Mouse (Mus musculus): ENCODE measurements around the gene Ap5z1. TPM values are rescaled to one million over a fixed set of nuclear protein-coding genes. Genes with fewer than 3 reads are reported as not detected.
A peak's percentile ranks its signal among the peaks of the same experiment; 100 is the strongest.

Gene Ap5z1
- total and polyA plus RNA-seq, 2 experiments from 2014 or later = 7.8 to 16.7 TPM

DNA sequence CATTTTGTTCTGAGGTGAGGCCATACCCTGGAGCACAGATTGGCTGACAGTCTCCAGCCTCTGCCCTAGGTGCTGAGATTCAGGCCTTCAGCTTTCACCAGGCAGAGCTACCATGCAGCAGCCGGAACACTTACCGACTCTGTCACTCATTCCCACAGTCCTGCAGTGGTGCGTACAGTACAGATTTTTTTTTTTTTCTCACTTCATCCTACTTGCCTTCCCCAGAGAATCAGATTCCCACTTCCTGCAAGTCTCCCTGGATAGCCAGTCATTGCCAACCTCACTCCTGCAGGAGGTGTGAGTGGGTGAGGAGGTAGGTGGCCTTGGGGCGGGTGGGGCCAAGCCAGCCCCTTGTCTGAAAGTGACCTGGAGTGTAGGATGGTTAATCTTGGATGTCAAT is 43.4 kb upstream of the Ap5z1 start:
- Histone ChIP-seq H3K27me3 (ENCODE audit: insufficient read depth, low read length) (no peaks in the 10 kb centered on the region), H3K36me3 (ENCODE audit: insufficient read depth) (peaks cover 15% of the 10 kb centered on the region), H3K4me1 (ENCODE audit: insufficient read depth) (peaks cover 9% of the 10 kb centered on the region; the same call in 1 of the 2 replicates), H3K4me2 (ENCODE audit: low read depth) (no peak overlapping the region), H3K9ac (no peak overlapping the region), H3K4me3 (ENCODE audit: low read depth, low read length) (no peak overlapping the region), H3K9me3 (ENCODE audit: low read length) (no peaks in the 10 kb centered on the region), H3K27ac (ENCODE audit: low read depth, low read length) (no peak overlapping the region)
- 93% methylated on average over 4 of the region's 4 CpGs for WGBS
- no peak for ATAC-seq
- no peak for TF ChIP-seq CTCF (IDR thresholded peaks at IDR 0.05; ENCODE audit: low read depth)
- DNase-seq = no peak

DNA sequence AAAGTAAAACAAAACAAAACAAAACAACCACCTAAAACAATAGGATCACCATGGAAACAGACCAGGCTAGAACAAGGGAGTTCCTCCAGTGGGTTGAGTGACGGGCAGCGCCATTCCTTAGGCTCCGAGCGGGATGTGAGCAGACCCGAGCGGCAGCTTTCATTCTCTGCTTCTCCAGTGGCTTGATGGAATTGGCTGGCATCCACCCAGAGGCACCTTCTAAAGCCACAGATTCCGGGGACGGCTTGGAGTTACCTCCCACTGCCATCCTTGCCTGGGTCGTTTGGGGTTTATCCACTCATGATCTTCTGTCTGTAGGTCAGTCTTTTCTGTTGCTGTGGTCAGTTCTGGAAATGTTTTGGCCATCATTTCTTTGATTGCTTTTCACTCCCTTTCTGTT is 42.8 kb upstream of the Ap5z1 start:
- no peak overlapping the region for H3K4me2 ChIP-seq (ENCODE audit: low read depth)
- no peak overlapping the region for H3K4me3 ChIP-seq (ENCODE audit: low read depth, low read length)
- H3K27ac ChIP-seq (ENCODE audit: low read depth, low read length) = no peak overlapping the region
- peaks cover 15% of the 10 kb centered on the region for H3K36me3 ChIP-seq (ENCODE audit: insufficient read depth)
- TF ChIP-seq CTCF (IDR thresholded peaks at IDR 0.05; ENCODE audit: low read depth) = no peak
- WGBS = 50% methylated on average over 9 of the region's 9 CpGs
- DNase-seq (no peak), ATAC-seq (no peak)
- H3K9ac ChIP-seq = no peak overlapping the region
- peaks cover 9% of the 10 kb centered on the region; the same call in 1 of the 2 replicates for H3K4me1 ChIP-seq (ENCODE audit: insufficient read depth)
- H3K9me3 ChIP-seq (ENCODE audit: low read length) = no peaks in the 10 kb centered on the region
- H3K27me3 ChIP-seq (ENCODE audit: insufficient read depth, low read length) = no peaks in the 10 kb centered on the region

DNA sequence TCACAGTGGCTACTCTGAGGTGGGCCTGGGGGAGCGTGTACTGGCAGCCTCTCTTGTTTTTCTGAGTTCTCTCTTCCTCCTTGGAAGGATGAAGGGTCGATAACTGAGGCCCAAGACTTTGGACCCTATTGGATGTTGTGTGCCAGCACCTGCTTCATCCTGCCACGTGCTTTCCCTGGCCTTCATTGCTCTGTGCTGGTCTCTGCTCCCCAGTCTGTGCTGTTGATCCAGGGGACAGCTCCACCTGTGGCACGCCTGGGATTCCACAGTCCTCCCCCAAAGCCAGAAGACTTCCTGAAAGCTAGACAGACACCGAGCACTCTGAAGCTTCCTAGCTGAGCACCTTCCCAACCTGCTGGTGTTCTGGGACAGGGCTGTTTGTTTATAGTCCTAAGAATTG is 41.9 kb upstream of the Ap5z1 start:
- no peak for TF ChIP-seq CTCF (IDR thresholded peaks at IDR 0.05; ENCODE audit: low read depth)
- Histone ChIP-seq H3K27me3 (ENCODE audit: insufficient read depth, low read length) (no peaks in the 10 kb centered on the region), H3K4me2 (ENCODE audit: low read depth) (no peak overlapping the region), H3K9me3 (ENCODE audit: low read length) (no peaks in the 10 kb centered on the region), H3K36me3 (ENCODE audit: insufficient read depth) (peaks cover 15% of the 10 kb centered on the region), H3K4me1 (ENCODE audit: insufficient read depth) (peaks cover 9% of the 10 kb centered on the region; the same call in 1 of the 2 replicates), H3K4me3 (ENCODE audit: low read depth, low read length) (no peak overlapping the region), H3K27ac (ENCODE audit: low read depth, low read length) (no peak overlapping the region), H3K9ac (no peak overlapping the region)
- DNase-seq (no peak), ATAC-seq (no peak)
- 91% methylated on average over 5 of the region's 5 CpGs for WGBS

DNA sequence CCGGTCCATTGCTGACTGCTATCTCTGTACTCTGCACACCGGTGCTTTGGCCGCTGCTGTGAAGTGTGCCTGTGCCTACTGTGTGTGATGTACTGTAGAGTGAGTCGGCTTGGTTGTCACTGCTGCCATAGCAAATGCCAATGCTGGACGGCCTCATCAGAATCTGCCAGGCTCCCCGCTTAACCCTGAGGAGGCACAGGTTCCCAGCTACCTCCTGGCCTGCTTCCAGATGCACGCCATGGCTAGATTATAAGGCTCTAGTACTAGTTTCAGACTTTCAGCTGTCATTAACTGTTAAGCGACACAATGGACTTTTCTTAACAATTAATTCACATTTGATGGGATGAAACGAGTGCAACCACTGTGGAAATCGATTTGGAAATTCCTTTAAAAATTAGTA is 40.6 kb upstream of the Ap5z1 start:
- Histone ChIP-seq H3K27me3 (ENCODE audit: insufficient read depth, low read length) (no peaks in the 10 kb centered on the region), H3K4me1 (ENCODE audit: insufficient read depth) (peaks cover 9% of the 10 kb centered on the region; the same call in 1 of the 2 replicates), H3K4me2 (ENCODE audit: low read depth) (no peak overlapping the region), H3K4me3 (ENCODE audit: low read depth, low read length) (no peak overlapping the region), H3K36me3 (ENCODE audit: insufficient read depth) (peaks cover 15% of the 10 kb centered on the region), H3K27ac (ENCODE audit: low read depth, low read length) (no peak overlapping the region), H3K9me3 (ENCODE audit: low read length) (no peaks in the 10 kb centered on the region), H3K9ac (no peak overlapping the region)
- no peak for TF ChIP-seq CTCF (IDR thresholded peaks at IDR 0.05; ENCODE audit: low read depth)
- 66% methylated on average over 10 of the region's 10 CpGs for WGBS
- ATAC-seq (no peak), DNase-seq (no peak)

DNA sequence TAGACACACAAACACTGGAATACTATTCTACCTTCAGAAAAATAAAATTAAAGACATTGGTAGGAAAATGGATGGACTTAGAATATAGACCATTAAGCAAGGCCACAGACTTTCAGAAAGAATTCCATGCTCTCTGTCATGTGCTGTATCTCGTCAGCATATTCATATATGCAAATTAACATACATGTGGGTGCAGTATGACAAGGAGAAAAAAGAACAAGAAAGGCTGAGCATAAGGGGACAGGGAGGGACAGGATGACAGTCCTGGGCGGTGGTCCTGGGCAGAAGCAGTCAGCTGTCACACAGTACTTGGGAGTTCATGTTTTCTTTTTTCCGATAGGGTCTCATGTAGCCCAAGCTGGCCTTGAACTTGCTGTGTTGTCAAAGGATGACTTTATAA is 40.0 kb upstream of the Ap5z1 start:
- no peaks in the 10 kb centered on the region for H3K9me3 ChIP-seq (ENCODE audit: low read length)
- no peak for TF ChIP-seq CTCF (IDR thresholded peaks at IDR 0.05; ENCODE audit: low read depth)
- H3K4me1 ChIP-seq (ENCODE audit: insufficient read depth) = peaks cover 9% of the 10 kb centered on the region; the same call in 1 of the 2 replicates
- DNase-seq (no peak), ATAC-seq (peak; percentile 62; the same call in 1 of the 2 replicates)
- H3K36me3 ChIP-seq (ENCODE audit: insufficient read depth) = peaks cover 10% of the 10 kb centered on the region
- no peaks in the 10 kb centered on the region for H3K27me3 ChIP-seq (ENCODE audit: insufficient read depth, low read length)
- no peak overlapping the region for H3K9ac ChIP-seq
- H3K4me2 ChIP-seq (ENCODE audit: low read depth) = no peak overlapping the region
- 42% methylated on average over 3 of the region's 3 CpGs for WGBS
- H3K27ac ChIP-seq (ENCODE audit: low read depth, low read length) = no peak overlapping the region
- H3K4me3 ChIP-seq (ENCODE audit: low read depth, low read length) = no peak overlapping the region

DNA sequence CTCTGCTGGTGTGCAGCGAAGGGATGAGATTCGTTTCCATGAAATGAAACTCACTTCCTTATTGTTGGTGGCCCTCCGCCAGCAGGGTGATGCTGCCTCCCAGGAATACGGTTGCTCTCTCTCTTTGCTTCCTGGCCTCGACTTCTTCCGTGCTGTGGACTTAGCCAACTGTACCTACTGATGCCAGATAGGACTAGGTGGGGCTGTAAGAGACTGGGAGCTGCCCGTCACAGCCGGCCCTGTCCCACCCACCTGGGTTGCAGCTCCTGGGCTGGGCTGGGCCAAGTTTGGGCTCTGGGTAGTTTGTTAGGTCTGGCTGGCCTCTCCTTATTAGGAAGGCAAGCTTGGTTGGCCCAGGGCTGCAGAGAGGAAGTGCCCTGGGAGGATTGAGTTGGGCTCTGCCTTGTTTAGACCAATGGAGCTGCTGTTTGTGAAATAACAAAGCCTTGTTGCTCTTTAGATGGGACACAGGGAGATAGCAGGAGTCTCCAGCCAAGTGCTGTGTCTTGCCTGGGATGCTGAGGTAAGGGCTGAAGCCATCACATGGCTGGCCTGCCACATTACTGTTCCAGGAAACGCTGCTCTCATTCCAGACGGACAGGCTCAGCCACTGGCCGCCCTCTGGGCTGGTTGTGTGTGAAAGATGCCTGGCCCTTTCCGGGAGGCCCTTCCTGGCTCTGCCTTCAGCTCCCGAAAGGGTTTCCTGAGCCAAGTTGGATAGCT is 39.0 kb upstream of the Ap5z1 start:
- Histone ChIP-seq H3K4me2 (ENCODE audit: low read depth) (no peak overlapping the region), H3K4me1 (ENCODE audit: insufficient read depth) (peaks cover 9% of the 10 kb centered on the region; the same call in 1 of the 2 replicates), H3K9me3 (ENCODE audit: low read length) (no peaks in the 10 kb centered on the region), H3K27me3 (ENCODE audit: insufficient read depth, low read length) (no peaks in the 10 kb centered on the region), H3K9ac (no peak overlapping the region), H3K36me3 (ENCODE audit: insufficient read depth) (peaks cover 5% of the 10 kb centered on the region; the same call in 1 of the 2 replicates), H3K27ac (ENCODE audit: low read depth, low read length) (peak overlapping the region; percentile 9; the same call in 1 of the 2 replicates), H3K4me3 (ENCODE audit: low read depth, low read length) (no peak overlapping the region)
- TF ChIP-seq CTCF (IDR thresholded peaks at IDR 0.05; ENCODE audit: low read depth) = no peak
- peak; percentile 66 for ATAC-seq
- 59% methylated on average over 13 of the region's 13 CpGs for WGBS
- no peak for DNase-seq

DNA sequence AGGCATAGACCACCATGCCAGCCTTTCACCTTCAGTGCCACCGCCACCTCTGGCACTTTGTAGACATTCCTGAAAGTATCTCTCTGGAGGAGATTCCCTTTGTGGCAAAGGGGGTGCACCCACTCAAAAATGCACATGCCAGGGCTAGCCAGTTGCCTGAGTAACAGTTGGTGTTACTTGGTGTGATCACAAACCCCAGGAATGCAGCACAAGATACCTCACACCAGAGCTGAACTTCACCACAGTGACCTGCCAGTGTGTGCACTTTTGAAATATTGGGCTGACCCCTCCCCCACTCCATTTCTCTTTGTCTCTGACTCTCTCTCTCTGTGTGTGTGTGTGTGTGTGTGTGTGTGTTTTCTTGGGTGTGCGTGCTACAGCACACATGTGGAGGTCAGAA is 37.3 kb upstream of the Ap5z1 start:
- H3K27ac ChIP-seq (ENCODE audit: low read depth, low read length) = no peak overlapping the region
- H3K36me3 ChIP-seq (ENCODE audit: insufficient read depth) = no peaks in the 10 kb centered on the region
- WGBS = 88% methylated on average over 2 of the region's 2 CpGs
- H3K4me3 ChIP-seq (ENCODE audit: low read depth, low read length) = no peak overlapping the region
- H3K4me2 ChIP-seq (ENCODE audit: low read depth) = no peak overlapping the region
- H3K9me3 ChIP-seq (ENCODE audit: low read length) = no peaks in the 10 kb centered on the region
- TF ChIP-seq CTCF (IDR thresholded peaks at IDR 0.05; ENCODE audit: low read depth) = no peak
- H3K9ac ChIP-seq = no peak overlapping the region
- ATAC-seq (no peak), DNase-seq (no peak)
- no peaks in the 10 kb centered on the region for H3K27me3 ChIP-seq (ENCODE audit: insufficient read depth, low read length)
- peaks cover 9% of the 10 kb centered on the region; the same call in 1 of the 2 replicates for H3K4me1 ChIP-seq (ENCODE audit: insufficient read depth)
